Mouse (Mus musculus) 416B (cell line): Measurements from ENCODE around the gene Pias1.

Experiments
- DNase-seq: peaks from one replicate; pipeline ENCODE4 v3.0.0; 2011; ENCODE audit warnings: low read depth

The Pias1 gene

DNA sequence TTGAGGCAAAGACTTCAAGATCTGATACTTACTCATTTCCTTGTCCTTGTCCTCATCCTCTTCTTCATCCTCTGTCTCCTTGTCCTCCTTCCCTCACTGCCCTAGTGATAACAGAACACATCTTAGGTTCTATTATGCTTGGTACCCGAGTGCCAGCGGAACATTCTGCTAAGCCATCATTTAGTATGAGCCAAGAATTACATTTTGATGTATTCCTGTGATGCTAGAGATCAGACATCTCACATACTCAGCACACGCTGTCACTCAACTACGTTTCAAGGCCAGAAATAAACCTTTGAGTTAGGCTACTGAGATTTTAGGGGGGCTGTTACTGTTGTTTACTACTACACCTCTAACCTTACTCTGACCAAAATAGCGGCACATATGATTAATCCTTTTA lies at the start of gene Pias1:
Pias1 (minus strand) TSS at position 101 of the 400 bp plus-strand sequence.
- DNase-seq: no peak

DNA sequence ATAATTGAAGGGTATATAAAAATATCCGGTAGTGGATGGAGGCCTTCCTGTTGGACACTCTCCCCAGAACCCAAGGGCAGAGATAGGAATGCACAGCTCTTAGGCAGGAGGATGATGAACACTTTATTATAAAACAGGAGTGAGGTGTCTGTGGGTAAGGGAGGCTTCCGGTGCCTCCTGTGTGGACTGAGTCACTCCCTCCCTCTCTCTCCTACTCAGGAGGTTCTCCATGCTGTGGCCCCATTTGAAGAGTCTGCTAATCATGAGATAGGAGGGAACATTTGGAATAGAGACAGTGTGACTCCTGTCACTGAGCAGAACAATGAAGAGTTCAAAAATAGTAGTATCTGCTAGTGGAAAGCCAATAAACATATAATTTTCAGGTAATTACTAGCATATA lies 47.7 kb upstream of the Pias1 start:
- DNase-seq: peak; percentile 18

DNA sequence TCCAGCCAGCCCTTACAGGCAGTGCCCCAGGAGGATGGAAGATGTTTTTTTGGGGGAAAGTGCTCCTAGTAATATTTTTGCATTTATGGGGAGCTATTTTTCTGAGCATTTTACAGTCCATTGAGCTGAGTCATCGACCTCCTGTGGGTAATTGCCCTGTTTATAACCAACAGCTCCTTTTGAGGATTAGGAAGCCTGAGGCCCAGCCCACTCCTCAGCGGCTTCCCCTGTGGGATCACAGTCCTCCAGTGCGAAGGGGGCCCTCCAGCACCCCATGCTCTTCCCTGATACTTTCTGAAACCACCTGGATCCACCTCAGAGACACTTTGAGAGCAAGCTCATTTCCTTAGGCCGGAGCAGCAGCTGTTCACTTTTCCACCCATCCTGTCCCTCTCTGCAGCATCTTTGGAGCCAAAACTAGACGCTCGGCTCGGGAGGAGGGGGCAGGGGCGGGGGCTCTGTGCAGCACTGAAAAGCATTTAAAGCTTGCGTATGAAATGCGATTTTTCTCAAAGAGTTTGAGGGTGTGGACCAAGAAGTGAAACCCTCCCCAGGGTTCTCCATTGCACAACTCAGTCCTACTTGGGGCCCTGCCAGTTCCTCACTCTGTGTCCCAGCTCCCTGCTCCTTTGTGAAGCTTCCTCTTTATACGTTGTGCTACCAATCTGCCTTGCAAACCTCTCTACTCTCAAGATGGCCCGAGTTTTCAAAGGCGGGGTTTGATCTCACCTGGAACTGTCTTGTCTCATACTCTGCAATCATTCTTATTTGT lies 43.5 kb upstream of the Pias1 start:
- peak; percentile 38 for DNase-seq

DNA sequence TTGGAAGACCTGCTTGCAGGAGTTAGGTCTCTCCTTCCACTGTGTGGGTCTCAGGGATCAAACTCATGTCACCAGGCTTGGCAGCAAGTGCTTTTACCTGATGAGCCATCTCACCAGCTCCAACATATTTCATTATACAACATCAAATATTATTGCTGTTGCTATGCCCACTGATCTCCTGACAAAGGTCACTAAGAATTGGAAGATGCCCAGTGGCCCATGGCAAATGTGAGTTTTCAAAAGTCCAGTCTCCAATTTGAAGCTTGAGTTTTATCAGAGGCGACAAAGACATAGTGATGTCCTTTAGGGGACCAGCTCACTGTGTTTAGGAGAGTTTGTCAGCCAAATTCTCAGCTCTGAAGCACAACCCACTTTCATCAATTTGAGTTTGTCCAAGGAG lies 34.8 kb upstream of the Pias1 start:
- DNase-seq: no peak

DNA sequence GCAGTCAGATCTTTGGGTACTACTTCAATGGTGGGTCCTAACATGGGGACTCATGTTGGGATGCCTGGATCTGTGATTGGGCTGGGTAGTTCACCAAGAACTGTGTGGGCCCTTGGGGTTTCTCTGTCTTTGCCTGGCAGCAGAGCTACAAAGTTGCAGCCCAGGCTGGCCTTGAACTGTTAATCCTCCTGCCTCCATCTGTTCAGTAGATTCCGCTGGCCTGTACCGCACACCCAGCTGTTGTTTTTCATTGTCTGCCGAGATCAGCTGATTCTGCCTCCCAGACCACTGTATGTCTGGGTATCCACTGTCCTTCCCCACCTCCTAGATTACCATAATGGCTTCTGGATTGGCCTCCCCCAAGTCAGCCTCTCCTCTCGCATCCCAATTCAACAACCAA lies 19.6 kb upstream of the Pias1 start:
- DNase-seq: no peak

DNA sequence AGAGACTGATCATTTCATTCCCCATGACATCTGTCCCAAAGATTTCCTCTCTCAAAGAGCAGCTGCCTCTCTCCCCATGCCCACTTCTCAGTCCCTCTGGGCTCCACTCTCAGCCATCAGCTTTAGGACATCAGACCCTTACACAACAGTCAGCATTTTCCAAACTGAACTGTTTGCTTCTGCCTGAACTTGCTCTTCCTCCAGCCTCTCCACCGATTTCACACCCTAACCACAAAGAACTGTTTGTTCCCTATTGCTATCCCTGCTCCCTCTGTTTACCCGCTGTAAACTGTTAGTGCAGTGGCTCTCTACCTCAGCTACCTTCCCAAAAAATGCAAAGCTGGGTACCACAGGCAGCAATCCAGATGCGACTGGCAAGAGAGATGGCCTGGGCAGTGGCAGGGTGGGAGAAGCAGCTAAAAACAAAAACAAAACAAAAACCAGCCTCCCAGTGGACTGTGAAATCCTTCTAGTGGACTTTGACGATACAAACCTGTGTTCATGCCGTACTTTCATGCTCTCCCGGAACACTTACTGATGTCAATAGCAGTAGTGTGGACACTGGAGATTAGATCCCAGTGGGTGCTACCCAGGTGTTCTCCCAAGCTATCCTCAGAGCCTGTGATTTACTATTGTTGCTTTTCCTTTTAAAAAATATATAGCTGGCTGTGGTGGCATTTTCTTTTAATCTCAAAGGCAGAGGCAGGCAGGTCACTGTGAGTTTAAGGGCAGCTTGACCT lies 18.5 kb upstream of the Pias1 start:
- no peak for DNase-seq

DNA sequence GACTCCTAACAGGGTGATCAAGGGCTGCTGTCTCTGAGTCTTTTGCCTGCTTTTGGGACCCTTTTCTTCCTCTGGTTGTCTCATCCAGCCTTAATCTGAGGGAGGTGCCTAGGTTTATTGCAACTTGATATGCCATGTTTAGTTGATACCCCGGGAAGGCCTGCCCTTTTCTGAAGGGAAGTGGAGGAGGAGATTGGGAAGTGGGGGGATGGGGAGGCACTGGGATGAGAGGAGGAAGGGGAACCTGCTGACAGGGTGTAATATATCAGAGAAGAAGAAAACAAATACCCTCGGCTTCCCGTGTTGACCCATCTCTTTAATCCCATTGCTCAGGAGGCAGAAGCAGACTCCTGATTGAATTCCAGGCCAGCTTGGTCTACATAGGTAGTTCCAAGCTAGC lies 10.8 kb upstream of the Pias1 start:
- no peak for DNase-seq

DNA sequence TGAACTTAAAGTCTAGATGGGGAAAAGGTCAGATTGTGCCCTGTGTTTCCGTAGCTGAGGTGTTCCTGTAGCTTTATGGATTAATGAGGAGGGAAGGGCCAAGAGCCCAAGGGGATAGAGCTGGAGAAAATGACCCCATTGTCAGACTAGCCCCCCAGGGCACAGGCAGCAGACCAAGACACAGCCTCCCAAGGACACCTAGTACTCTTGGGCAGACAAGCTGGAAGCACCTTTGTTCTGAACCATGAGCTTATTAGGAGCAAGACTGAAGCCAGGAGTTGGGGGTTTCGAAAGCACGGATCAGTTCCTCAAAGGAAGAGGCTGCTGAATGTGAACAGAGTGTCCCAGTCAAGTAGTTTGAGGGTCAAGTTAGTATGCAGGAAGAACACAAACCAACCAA lies 9.9 kb upstream of the Pias1 start:
- no peak for DNase-seq

DNA sequence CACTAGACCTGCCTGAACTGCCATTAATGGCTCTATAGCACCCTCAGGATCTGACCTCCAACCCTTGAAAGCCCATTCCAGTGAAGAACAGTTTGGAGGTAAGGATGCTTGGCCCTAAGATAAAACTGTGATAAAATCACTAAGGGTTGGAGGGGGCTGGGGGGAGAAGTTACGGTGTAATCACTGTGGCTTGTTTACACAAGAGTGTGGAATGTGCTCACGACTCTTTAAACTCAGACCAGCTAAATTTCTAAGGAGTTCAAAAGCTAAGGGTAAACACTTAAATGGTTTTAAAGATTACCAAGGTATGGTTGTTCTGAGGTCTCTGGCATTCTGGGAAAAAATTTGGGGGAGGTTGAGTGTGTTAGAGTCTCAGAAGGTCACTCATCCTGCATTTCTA lies 7.5 kb upstream of the Pias1 start:
- no peak for DNase-seq

DNA sequence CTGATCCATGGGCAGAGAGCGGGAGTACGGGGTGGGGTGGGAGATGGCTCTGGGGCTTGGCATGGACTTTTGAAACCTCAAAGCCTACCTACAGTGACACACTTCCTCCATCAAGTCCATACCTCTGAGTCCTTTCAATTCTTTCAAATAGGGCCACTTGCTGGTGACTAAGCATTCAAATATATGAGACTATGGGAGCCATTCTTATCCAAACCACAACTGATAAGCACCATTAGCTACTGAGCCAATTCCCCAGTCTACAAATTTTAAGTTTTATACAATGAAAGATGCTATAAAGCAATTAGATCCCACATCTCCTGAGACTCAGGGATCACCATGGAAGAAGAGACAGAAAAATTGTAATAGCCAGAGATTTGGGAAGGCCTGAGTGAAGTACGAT lies 2.4 kb upstream of the Pias1 start:
- no peak for DNase-seq

DNA sequence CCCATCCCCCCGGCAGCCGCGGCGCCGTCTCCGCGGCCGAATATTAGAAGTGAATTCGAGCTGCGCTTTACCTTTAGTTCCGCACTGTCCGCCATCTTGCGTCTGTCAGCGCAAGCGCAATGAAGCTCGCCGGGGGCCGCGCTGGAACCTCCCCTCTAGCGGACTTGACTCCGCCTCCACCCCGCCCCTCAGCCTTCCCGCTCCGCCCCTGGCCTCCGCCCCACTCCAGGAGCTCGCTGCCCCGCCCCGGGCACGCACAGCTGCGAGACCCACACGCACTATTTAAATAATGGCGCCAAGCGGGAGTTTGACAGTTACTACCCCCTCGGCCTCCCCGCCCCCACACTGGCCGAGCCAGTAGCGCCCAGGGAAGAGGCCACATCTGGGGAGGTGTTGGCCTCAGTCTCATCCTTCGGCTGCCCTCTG lies 6.9 kb downstream of the Pias1 start:
- DNase-seq: peak; percentile 95

DNA sequence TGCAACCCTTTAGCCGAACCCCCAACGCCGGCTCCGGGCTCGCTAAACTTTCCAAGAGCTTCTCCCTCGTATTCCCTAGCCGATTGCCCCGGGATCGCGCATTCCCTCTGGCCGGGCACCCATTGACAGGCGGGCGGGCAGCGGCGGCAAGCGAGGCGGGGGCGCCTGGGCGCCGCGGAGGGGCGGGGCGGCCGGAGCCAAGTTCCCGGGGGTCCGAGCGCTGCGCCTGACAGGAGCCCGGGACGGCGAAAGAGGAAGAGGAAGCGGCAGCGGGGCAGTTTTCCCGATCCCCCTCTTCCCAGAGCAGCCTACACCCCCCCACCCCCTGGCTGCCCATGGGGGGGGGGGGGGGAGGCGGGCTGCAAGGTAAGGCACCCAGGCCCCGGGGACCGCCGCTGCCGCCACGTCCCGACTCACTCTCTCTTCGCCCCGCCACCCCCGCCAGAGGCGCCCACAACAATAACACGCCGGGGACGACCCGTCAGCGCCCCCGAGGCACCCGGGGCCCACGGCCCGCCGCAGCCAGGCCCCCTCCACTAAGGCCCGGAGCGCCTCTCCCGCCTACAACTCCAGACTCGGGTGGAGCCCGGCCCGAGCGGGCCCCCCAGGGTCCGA lies 7.5 kb downstream of the Pias1 start:
- no peak for DNase-seq

DNA sequence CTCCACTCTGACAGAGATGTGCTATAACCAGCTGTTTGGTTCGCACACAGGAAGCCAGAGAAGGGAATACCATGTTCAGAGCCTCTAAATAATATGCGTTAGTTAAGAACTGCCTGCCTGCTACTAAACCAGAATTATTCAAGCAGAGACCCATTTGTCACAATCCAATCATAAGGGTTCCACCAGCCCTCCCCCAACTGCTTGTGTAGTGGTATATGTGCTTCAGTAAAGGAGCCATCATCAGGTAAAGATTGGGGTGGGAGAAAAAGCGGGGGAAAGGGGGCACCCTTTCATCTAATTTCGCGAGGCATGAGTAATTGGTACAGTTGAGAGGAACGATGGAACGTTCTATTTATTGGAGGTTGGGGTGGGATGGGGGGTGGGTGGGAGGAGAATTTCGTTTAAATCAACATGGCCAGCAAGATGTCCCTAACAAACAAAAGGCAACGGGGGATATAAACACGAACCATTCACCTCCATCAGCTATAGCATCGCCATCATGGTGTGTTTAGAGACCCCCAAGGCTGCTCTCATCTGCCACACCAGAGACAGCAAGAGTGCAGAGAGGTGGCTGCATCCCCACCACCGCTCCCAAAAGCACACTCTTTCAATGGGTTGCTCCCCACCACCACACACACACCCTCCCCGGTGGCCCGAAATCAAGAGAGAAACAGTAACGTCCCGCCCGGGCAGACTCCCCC lies 8.1 kb downstream of the Pias1 start:
- DNase-seq: no peak

DNA sequence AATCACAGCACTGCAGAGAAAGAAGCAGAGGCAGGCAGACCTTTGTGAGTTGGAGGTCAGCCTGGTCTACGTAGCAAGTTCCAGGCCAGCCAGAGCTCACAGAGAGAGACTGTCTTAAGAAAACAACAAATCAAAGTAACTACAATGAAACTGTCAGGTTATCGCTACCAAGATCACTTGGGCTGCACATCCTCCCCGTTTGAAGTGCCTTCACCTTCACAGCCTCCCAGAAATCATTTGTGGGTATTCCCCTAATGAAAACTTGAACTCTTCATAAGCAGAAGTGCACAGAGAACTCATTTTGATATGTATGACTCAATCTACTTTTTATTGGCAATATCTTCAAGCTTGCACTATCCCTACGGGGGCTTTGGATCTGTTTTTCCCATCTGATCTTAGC lies 10.6 kb downstream of the Pias1 start:
- no peak for DNase-seq

DNA sequence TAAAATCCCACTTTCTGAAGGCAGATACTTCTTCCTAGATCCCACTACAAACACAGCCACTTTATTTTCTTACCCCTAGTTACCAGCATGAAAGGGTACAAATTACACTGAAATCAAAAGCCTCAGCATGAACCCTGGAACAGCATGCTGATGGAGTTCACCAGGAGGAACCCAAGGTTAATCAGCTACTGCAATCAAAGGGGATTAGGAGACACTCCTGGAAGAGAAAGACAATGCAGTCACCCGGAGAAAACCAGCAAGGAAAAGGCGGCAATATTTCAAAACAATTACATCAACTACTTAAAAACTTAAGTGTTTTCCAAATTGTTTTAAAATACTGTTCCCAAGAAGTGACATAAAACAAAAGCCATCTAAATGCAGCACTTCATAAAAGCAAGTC lies 11.9 kb downstream of the Pias1 start:
- DNase-seq: no peak

DNA sequence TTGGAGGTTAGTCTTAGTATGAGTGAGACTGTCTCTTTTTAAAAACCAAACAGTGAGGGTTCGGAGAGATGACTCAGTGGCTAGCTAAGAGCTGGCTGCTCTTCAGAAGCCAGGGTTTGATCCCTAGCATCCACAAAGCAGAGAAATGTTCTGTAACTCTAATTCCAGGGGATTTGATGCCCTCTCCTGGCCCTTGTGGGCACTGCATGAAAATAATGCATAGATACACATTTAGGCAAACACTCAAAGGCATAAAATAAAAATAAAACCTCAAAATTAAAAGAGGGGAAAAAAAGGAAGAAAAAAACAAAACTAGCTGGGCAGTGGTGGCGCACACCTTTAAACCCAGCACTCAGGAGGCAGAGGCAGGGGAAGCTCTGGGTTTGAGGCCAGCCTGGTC lies 13.3 kb downstream of the Pias1 start:
- DNase-seq: peak; percentile 47

DNA sequence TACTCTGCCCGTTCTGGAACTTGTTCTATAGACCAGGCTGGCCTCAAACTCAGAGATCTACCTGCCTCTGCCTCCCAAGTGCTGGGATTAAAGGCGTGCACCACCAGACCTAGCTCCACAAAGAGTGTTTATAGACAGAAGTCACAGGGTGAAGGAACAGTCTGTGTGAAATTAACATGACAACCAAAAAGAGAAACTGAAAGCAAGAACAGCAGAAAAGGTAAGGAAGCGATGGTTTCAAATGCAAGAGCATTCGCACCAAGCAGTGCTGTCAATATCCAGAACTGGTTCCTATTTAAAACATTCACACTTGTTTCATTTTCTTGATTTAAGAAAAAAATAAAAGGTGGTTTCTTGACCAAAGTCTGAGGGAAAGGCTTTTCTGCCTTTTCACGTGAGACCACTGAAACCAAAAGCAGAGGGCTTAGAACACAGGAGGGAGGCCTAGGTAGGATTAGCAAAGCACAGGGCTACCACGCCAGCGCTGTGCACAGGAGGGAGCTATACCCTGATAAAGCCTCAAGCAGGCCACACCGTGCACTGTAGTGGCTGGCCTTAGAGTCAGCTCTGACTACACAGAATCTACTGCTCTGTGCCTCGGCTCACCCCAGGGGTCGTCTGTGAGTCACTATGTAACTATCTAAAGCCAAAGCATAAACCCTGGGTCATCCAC lies 15.5 kb downstream of the Pias1 start:
- peak; percentile 68 for DNase-seq

DNA sequence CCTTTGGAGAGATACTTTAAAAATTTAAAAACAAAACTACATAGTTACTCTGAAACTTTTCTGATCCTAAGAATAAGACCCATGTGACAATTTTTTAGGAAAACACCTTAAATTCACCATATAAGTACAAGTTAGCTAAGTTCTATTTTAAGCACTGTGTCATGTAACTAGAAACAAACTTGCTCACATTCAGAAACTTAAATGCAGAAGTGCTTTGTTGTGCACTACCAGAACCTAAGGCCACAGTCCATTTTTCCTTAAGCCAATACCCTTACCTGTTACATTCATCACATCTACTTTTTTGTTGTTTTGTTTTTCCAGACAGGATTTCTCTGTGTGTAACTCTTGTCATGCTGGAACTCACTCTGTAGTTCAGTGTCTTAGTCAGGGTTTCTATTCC lies 17.4 kb downstream of the Pias1 start:
- DNase-seq: no peak

DNA sequence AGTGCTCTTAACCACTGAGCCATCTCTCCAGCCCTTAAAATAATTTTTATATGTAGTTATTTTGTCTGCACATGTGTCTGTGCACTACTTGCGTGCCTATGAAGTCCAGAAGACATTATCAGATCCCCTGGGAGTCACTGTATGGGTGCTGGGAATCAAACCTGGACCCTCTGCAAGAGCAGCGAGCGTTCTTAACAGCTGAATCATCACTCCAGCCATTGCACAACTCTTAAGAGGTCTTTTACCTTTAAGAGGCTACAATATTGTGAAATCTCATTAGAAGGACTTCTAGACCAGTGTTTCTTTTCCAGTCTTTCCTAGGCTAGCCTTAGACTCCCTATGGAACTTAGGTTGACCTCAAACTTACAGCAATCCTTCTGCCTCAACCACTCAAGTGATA lies 21.7 kb downstream of the Pias1 start:
- peak; percentile 63 for DNase-seq

DNA sequence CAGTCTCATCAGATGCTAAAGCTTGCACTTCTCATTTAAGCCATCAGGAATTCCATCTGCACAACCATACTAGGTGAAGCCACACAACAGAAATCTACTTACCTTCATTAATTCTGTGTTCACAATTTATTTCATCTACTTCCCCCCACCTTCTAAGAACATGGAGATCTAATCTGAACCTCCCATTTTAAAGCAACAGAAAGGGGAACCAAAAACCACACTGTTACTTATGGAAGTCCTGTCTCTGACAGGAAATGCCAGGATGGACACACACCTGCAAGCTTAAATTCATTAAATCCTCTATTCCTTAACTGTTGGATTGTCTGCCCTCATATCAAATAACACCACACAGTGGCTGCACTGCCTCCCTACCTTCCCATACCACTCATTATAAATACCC lies 35.0 kb downstream of the Pias1 start:
- DNase-seq: peak; percentile 53

DNA sequence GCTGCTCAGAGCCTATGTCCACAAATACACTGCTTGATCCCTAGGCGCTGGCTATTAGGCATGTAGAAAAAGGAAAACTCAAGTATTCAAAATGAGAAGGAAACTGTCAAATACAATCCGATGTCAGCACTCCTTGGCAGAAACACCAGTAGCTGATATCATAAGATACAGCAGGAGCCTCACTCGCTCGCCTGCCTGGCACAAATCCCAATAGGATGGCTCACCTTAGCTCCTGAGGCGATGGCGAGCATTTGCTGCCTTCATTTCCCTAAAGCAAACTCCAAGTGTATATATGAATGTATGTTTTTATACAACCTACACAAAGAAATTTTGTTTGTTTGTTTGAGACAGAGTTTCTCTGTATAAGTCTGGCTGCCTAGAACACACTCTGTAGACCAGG lies 42.4 kb downstream of the Pias1 start:
- no peak for DNase-seq

DNA sequence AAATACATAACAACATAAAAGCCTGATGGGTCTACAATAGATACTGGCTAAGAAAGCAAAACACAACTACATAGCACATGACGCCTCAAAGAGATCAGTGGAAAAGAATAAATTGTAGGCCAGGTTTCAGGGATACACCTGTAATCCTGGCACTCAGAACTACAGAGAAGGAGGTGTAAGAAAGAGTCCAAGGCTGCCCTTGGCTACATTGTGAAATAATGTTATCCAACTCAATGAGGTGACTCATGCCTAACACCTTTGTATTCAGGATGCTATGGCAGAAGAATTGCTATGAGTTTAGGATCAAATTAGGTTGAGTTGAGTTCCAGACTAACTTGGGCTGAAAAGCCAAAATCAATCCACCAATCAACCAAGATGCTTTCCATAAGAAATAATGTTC lies 43.7 kb downstream of the Pias1 start:
- DNase-seq: no peak
